Mouse (Mus musculus) B cell, adult 2 months (primary cell): ENCODE data around the gene Etl4.

ENCODE experiments used
- DNase-seq, 2 experiments: peaks; one replicate each; pipeline ENCODE4 v3.0.0; 2022

Etl4 gene

DNA sequence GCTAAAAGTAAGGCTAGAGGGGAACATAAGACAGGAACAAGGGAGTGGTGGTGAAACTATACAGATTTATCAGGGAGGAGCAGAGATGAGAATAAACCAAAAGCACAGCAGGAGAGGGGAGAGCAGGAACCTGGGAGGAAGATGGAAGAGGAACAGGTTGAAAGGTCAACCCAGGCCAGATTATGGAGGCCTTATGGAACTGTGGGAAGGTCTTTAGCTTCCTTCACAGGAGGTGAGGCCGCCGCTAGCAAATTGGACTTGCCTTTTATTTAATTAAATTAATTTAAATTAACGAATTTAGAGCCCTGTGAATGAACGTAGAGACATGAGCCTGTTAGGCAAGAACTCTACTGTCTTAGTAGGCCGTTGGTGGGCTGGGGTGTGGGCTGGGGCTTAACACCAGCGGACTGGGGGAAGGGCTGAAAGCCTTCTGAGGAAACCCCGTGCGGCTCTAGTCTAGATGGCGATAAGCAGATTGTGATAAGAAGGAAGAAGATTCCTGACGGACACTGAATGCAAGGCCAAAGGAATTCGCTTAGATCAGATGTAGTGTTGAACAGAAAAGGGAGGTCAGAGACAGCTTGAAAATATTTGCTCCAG lies 612.2 kb downstream of the Etl4 start:
- DNase-seq, result no peak

DNA sequence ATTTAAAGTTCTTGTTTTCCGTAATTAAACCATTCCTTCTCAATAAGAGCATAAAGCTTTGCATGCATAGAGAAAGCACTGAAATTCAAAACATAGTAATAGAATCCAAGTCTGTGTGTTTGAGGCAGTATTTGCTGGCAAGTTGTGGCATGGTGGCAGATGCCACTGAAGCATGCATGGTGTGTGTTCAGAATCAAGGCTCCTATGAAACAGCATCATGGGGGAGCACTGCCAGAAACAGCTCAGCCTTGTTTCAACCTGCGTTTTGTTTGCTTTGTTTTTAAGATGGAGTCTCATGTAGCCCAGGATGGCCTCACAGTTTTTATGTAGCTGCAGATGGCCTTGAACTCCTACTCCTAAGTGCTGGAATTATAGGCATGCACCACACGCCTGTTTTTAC lies 614.1 kb downstream of the Etl4 start:
- DNase-seq, result no peak

DNA sequence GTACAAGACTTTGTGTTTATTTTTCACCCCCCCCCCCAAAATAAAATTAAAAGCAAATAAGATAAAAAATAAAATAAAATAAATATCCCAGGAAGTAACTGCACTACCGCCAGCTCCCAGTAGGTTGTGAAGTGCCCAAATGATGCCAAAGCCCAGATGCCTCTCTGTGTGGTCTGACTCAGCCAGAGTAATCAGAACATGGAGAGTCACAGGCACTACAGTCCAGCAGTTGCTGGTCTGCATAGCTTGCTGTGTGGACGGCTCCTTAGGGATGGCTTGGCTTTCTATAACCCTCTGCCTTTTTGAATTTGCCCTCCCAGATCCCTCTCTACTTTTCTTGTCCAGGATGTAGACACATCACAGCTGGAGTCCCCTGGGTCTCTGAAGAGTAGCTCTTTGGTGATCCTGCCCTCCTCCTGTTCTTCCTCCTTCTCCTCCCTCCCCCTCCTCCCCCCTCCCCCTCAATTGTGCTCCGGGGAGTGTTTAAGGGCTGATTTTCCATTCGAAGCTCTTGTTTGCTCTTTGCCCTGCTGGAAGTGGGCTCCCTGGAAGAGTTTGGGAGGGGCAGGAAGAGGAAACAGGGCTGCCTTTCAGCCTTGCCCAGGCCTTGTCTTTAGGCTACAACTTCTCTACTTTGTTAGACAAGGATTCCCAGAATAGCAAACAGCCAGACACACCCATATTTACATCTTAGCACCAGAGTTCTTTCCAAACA lies 616.5 kb downstream of the Etl4 start:
- DNase-seq, result no peak

DNA sequence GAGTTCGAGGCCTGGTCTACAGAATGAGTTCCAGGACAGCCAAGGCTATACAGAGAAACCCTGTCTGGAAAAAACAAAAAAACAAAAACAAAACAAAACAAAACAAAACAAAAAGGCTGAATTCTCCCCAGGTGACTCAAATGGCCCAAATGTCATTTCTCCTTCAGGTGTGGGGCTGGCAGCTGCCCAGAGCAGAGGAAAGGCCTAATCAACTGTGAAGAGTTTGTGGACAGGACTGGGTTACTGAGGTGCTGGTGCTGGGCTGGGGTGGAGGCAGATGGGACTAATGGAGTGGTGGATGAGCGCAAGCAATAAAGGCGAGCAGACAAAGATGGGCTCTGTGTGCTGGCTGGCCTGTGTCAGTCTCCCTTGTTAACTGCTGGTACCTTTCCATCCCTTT lies 617.3 kb downstream of the Etl4 start:
- DNase-seq, result no peak

DNA sequence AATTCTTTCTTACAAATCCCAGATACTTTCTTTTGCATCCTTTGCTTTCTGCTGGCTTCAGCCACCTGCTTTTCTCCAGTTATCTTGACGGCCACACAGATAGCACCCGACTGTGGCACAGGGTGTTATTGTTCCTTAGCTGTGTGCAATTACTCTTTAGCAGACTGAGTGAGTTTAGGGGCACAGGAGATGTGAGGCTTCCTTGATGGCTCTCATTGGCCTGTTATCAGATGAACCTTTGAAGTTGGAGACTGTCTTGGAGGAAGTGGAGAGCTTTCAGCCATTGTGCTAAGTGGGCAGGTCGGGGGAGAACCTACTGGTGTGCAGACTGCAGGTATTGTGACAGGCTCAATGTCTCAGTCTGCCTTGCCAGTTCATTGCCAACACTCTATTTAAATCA lies 623.0 kb downstream of the Etl4 start:
- no peak for DNase-seq

DNA sequence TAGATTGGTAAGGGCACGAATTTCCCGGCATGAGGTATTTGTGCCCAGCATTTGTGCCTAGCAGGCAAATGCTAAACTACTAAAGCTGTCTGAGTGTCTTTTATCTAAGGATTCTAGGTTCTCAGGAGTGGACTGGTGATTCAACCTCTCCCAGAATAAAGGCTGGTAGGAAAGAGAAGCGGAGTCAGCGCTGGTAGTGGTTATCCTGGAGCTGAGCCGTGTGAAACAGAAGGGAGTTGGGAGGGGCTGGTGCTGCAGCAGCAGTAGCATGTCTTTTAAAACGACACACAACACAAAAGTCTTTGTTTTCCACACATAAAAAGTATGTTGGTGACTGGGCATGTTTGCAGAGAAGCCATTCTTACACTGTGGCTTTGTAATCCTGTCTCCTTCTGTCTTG lies 628.2 kb downstream of the Etl4 start:
- DNase-seq, result no peak

DNA sequence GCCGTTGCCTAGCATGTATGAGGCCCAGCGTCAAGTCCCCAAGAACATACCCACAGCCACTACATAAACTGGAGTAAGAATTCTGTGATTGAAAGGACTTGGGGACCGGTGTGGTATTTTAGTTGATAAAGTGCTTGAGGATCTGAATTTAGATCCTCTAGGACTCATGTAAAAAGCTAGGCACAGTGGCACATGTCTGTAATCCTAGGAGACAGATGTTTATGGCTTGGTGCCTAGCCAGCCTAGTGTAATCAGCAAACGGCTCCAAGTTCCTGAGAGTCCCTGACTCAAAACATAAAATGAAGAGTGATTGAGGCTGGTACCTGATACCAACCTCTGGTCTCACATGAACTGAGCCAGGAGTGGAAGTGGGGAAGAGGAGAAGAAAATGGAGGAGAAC lies 629.3 kb downstream of the Etl4 start:
- no peak for DNase-seq

DNA sequence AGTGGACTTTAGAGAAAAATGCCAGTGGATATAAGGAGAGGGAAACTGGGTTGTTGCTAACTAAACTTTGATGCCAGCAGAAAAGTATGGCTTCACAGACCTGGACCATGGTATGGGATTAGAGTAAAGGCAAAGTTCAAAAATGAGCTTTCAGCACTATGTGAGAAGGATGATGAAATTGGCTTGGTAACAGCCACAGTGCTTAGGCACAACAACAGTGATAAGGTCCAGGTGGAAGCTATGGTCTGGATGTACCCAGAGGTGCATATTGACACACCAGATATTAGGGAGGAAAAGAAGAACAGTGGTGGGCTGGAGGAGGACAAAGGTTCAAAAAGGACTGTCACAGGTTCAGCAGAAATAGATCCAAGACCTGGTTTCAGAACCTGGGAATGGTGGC lies 631.7 kb downstream of the Etl4 start:
- no peak for DNase-seq

DNA sequence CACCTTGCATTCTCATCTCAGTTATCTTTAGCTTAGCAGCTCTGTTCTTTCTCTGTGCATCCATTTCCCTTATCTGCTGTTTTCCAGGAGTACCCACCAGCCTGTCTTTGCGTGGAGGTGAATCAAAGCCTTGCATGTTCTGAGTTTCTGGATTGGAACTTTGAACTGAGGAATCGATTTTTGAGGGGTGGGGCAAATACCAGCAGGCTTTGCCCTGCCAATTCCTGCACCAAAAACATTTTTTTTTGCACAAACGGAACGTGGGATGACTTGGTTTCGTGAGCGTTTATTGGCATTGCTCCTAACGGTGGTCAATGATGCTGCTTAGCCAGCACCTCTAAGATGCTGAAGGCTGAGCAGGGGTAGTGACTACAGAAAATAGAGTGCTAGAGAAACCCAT lies 632.7 kb downstream of the Etl4 start:
- no peak for DNase-seq

DNA sequence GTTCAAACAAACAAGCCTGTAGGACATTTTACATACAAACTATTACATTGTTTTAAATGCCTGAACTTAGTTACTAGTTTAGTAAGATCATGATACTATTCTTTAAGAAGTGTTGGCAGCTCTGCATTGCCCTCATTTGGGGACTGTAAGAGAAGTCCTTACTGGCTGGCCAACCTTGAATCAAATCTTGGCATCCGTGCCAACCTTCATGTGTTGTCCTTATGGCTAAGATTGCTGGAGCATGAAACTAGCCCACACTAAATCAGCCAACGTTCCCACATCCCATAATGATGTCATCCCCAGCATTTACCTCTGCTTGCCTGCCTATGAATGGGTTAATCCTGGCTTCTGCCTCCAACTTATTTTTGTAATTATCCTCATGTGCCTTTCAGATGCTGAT lies 636.0 kb downstream of the Etl4 start:
- DNase-seq, result no peak

DNA sequence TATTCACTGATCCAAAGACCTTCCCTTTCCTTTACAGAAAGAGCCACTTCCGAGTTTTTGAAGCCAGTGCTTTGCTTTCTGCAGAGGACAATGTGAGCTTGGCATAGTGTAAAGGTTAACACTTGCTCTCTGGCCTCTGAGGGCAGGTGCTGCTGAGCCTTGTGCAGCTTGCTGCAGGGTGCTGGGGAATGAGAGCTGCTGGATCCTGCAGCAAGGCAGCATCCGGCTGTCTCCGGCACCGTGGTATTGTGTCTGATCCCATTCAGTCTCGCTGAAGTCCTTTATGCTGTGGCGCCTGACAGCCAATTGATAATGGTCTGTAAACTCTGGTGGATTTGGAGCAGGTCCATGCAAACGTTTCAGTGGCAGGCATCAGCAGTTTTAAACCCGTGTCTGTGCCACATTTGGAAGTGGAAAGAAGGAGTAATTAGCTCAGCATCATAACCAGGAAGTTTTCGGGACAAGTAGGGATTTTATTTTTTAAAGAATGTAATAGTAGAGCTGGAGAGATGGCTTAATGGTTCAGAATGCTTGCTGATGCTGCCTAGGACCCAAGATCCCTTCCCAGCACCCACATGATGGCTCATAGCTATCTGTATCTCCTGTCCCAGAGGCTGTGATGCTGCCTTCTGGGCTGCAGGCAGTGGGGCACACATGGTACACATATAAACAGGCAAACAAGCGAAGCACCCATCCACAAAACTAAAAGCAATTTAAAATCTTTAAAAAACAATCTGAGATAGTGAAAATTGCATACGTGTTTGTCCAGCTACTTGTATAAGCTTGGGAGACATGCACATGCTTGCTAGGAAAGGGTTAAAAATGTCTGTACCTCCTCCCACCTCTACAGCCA lies 637.1 kb downstream of the Etl4 start:
- no peak for DNase-seq

DNA sequence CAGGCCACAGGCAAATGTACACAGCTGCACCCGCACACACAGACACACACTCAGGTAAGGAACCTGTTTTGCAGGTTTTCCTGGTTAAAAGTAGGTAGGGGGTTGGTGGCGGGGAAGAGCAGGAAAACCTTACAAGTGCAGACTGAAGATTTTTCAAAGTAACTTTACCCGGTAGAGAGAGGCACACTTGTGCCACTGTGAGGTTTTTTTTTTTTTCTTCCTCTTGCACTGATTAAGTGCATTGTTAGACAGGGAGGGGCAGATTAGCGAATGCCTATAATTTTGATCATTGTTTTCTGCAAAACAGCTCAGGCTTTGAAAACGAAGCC lies 637.7 kb downstream of the Etl4 start:
- no peak for DNase-seq

DNA sequence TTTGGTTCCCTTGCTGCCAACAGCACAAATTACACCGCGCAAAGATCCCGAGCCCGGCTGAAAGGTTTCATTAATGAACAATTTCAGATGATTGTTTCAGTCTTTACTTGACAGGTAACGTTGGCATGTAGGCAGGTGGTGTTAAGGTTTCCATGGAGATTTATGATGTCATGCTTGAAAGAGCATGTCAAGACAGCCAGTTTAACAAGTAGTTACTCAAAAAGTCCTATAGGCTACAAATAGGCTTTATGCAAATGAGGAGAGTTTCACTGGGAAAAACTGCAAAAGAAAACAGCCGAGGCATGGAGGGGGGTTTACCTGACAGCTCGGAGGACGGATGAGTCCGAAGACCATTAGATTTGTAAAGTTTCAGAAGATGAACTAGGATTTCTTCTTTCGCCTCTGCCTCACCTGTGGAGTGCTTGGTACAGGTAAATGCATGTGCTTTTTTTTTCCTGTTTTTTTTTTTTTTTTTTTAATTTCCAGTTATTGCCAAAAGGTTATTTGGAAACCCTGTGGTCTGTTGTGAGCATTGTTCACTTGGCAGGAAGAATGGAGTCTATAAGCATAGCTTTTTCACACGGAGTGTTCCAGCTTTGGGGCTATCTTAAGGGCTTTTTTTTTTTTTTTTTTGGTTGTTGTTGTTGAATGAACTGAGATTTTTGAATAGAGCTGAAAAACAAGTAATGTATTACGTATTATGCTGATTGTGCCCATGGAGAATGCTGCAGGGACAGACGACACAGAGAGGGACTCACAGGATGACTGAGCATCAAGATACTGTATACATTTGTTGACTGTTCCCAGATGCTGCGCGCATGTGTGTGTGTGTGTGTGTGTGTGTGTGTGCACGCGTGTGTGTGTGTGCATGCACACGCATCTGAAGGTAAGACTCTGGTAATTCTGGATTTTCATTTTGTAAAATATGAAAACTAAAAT lies 638.4 kb downstream of the Etl4 start:
- DNase-seq, result no peak

DNA sequence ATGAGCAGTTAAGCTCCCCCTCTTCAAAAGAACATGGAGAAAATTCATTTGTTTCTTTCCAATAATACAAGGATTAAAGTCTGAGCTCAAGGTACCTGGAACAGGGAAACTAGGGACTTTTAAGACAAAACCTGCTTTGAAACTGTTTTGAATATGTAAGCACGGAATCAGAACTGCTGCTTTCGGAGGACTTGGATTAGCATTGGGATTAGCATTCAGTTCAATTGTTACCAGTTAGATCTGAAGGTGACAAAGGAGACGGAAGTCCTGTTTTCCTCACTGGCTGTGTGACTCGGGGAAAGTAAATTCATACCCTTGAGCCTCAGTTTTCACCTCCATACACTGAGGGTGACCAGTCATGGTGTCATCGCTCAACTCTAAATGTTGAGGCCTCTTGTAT lies 639.5 kb downstream of the Etl4 start:
- no peak for DNase-seq

DNA sequence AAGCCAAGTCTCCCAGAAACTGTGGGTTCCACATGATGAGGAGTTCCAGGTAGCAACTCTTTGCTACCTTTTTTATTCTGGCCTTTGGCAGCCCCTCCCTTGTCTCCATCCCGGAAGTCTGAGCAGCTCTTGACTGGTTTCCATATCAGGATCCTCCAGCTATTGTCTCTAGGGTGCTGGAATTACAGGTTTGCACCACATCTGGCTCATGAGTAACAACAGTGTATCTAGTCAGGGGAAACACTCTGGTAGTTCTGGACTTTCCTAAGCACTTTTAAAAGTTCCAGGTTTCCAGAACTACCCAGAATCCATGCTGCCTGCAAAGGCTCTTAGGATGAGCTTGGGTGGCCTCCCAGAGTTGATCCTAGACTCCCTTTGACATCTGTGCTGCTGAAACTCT lies 640.4 kb downstream of the Etl4 start:
- no peak for DNase-seq

DNA sequence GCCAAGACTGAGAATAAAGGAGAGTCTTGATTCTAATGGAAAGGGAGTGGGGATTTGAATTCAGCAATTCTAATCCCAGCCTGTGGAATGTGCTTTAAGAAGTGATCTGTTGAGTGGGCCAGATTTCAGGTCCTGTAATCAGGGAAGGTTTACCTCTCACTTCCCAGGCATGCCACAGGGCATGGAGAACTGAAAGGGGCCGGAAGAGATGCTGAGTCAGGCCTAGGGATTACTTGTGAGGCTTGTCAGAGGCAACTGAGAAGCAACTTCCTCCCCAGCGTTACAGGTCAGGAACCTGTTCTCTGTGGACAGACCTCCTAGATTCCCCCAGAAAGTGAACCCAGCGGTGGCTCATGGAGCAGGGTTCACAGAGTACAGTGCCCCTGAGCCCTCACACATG lies 646.1 kb downstream of the Etl4 start:
- no peak for DNase-seq

DNA sequence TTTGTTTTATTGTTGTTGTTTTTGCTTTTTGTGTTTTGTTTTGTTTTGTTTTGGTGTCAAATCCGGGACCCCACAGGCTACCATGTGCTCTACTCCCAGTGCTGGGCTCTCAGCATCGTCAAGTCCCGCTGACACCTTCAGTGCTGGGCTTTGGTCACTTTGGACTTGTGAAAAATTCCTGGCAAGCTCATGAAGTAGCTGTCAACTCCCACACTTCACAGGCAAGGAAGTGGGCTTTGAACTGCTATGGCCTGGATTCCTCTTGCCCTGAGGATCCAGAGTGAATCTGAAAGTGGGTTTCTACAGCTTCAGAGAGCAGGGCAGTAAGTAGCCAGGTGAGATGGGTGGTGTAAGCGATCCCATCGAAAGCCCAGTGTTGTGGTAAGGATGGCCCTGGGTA lies 649.5 kb downstream of the Etl4 start:
- no peak for DNase-seq

DNA sequence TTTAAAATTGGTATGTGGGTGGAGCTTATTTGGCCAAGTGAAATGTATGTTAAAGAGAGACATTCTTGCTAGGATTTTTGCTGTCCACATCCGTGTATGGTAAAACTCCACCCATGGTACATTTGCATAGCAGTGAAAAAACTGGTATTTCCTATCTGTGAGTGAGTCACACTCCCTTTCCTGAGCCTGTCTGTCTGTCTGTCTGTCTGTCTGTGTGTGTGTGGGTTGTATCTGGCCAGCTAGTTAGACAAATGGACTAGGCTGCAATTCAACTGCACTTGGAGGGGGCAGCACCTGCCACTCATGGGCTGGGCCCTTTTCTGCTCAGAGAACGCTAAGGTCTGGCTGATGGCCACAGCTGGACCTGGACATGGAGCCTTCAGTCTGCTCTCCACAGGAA lies 650.1 kb downstream of the Etl4 start:
- DNase-seq, result no peak

DNA sequence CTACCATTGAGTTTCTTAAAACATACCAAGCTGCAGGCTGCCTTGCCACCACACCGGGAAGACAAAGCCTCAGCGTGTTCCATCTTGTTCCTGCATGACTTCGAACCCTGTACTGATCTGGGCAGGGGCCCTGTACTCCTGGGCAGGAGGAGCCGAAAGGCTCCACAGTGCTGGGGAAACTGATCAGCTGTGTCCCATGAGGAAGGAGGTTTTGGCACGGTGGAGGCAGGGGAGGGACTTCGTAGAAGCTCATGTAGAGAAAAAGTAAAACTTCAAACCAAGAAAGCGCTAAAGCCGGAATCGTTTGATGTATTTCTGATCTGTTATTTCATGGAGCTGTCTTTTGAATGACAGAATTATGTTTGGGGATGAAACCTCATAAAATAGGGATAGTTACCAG lies 651.0 kb downstream of the Etl4 start:
- DNase-seq, result no peak

DNA sequence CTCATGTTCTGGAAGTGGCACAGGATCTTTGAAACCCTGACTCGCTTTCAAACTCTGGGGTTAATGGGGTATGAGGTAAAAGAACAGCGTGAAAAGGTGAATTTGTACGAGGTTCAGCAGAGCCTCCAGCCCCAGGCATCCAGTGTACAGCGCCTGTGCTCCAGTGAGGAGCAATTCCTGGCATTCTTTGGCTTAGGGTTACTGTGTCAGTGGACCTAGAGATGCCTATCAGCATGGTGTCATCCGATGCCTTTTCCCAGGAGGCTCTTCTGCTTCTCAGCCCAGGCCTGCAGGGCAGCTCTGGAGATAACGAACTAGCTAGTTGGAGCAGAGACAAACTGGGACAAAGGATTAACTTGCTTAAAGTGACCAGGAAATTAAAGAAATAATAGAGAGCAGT lies 653.5 kb downstream of the Etl4 start:
- DNase-seq, result no peak

DNA sequence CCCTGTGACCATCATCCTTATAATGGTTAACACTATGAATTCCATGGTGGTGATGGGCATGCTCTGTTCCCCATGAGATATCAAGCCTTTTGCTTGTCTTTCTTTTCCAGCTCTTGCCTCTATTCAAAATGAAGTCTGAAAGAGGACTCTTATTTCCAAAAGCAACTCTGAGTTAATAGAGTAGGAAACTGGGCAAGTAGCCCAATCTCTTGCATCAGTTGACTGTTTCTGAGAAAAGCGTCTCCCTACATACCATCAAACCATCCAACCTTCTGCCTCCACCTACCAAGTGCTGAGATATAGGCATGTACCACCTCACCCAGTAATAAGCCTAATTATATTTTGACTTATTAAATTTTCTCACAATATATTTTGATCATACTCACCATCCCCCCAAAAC lies 658.9 kb downstream of the Etl4 start:
- no peak for DNase-seq

DNA sequence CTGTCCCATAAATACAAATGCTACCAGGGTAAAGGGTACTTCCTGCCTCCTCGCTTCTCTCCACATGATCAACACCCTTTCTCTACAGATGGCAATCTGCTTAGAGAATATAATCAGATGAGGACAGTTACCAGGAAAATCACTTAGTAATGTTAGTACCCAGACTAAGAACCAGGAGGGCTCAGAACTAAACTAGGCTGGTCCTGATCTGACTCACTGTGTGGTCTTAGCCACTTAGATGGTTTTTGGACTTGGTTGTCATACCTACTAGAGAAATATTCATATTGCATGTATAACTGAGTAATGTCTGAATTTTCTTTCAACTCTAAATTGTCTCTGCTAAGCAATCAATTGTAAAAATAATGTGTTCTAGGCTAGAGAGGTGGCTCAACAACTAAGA lies 662.4 kb downstream of the Etl4 start:
- DNase-seq, result no peak

DNA sequence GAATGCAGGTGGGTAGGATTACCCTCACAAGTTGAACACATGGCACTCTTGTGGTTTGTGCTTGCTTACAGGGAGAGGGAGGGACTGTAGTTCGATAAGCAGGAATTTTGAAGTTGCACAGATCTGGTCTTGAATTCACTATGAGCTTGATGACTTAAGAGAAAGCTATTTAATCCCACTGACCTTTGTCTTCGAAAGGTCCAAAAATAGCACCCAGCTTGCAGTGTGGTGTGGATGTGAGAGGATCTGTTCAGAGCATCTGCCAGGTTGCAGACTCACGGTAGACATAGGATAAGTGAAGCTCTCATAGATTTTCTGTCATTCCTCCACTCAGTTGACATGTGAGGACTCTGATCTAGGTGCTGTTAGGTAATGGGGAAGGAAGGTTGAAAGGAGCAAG lies 670.8 kb downstream of the Etl4 start:
- DNase-seq, result no peak
